Mouse (Mus musculus) midbrain, embryonic 14.5 days (tissue): ENCODE measurements around the gene Gm49354. TPM values are rescaled to one million over a fixed set of nuclear protein-coding genes. Genes with fewer than 3 reads are reported as not detected.
"Not testable (repeated sequence)": the region's sequence is repeated elsewhere in the genome, so short reads cannot be mapped to it uniquely, and the experiment has no call there.

Experiments used
- ATAC-seq: fragments of 200-750 bp; cut with Nextera tagmentation; 2 replicates; pipeline ENCODE4 v1.8.0; 2017; ENCODE audit warnings: moderate number of reproducible peaks, moderate library complexity; ENCODE audit not compliant: low FRiP score, low TSS enrichment
- DNase-seq: peaks from one replicate; pipeline ENCODE4 v3.0.0-alpha.2; 2015
- H3K27ac ChIP-seq: fragments of 300-500 bp; sonication (generic); replicated peaks from 2 replicates; pipeline ENCODE4 v1.5.1; 2014; ENCODE audit warnings: mild to moderate bottlenecking, low read depth, low read length, moderate library complexity
- H3K27me3 ChIP-seq: fragments of 300-500 bp; sonication (generic); 2 replicates; pipeline ENCODE4 v1.6.1; 2014; ENCODE audit warnings: low read length, control low read depth, mixed read lengths; ENCODE audit not compliant: control insufficient read depth, insufficient read depth
- H3K36me3 ChIP-seq: fragments of 300-500 bp; sonication (generic); 2 replicates; pipeline ENCODE4 v1.6.1; 2014; ENCODE audit warnings: low read length, control low read depth; ENCODE audit not compliant: control insufficient read depth, insufficient read depth
- H3K4me1 ChIP-seq: fragments of 300-500 bp; sonication (generic); 2 replicates; pipeline ENCODE4 v1.6.1; 2014; ENCODE audit warnings: mild to moderate bottlenecking, antibody characterized with exemption, low read length, control low read depth; ENCODE audit not compliant: control insufficient read depth, insufficient read depth
- H3K4me2 ChIP-seq: fragments of 300-500 bp; sonication (generic); 2 replicates; pipeline ENCODE4 v1.6.1; 2014; ENCODE audit warnings: mild to moderate bottlenecking, low read length, moderate library complexity
- H3K4me3 ChIP-seq: fragments of 300-500 bp; sonication (generic); replicated peaks from 2 replicates; pipeline ENCODE4 v1.5.1; 2014; ENCODE audit warnings: low read depth, low read length
- H3K9ac ChIP-seq: fragments of 300-500 bp; sonication (generic); replicated peaks from 2 replicates; pipeline ENCODE4 v1.6.1; 2014; ENCODE audit warnings: mild to moderate bottlenecking, low read length, moderate library complexity
- H3K9me3 ChIP-seq: fragments of 300-500 bp; sonication (generic); 2 replicates; pipeline ENCODE4 v1.6.1; 2016; ENCODE audit warnings: low read length, control low read depth, mixed read lengths; ENCODE audit not compliant: control insufficient read depth
- WGBS: fragments of 180-500 bp; shearing (Covaris S2); extraction: QIAGEN DNeasy Blood & Tissue Kit; methylation state at CpG from one replicate; pipeline ENCODE4 v1.1.7; 2014; 5-methylcytosine and 5-hydroxymethylcytosine counted together
- polyA plus RNA-seq: library from polyadenylated mRNA; unstranded; fragments of >200 nt; fragmentation: Nextera tagmentation; extraction: Ambion mirVana; gene quantifications from 2 replicates; pipeline ENCODE4 v1.2.1, GENCODE M21; 2014

Gm49354 gene
- polyA plus RNA-seq, 1 experiment from 2014 or later, result not detected

- DNase-seq (no peak), ATAC-seq (no peak)
- Histone ChIP-seq H3K9ac (no peak overlapping the region), H3K9me3 (no peaks in the 10 kb centered on the region), H3K4me1 (no peaks in the 10 kb centered on the region), H3K4me3 (no peak overlapping the region), H3K36me3 (peaks cover 100% of the 10 kb centered on the region), H3K27ac (no peak overlapping the region), H3K27me3 (no peaks in the 10 kb centered on the region), H3K4me2 (no peak overlapping the region)
- WGBS, result 85% methylated on average over 6 of the region's 6 CpGs
Measured at GRCm38 (mm10) chr13:59801000-59801399, 19.0 kb upstream of the Gm49354 start.

GRCm38 (mm10) chr13:59800077-59800476 is 18.0 kb upstream of the Gm49354 start:
- H3K9me3 ChIP-seq, result no peaks in the 10 kb centered on the region
- WGBS, result 97% methylated on average over 2 of the region's 2 CpGs
- no peak for ATAC-seq
- no peak overlapping the region for H3K4me2 ChIP-seq
- no peak overlapping the region for H3K9ac ChIP-seq
- no peaks in the 10 kb centered on the region for H3K27me3 ChIP-seq
- peaks cover 100% of the 10 kb centered on the region for H3K36me3 ChIP-seq
- H3K27ac ChIP-seq, result no peak overlapping the region
- no peak for DNase-seq
- no peak overlapping the region for H3K4me3 ChIP-seq
- no peaks in the 10 kb centered on the region for H3K4me1 ChIP-seq

- 95% methylated on average over 1 of the region's 1 CpGs for WGBS
- DNase-seq (no peak), ATAC-seq (no peak)
- Histone ChIP-seq H3K4me1 (no peaks in the 10 kb centered on the region), H3K9ac (no peak overlapping the region), H3K4me2 (no peak overlapping the region), H3K4me3 (no peak overlapping the region), H3K27me3 (no peaks in the 10 kb centered on the region), H3K36me3 (peaks cover 100% of the 10 kb centered on the region), H3K9me3 (no peaks in the 10 kb centered on the region), H3K27ac (no peak overlapping the region)
Measured at GRCm38 (mm10) chr13:59798306-59798705, 16.3 kb upstream of the Gm49354 start.

GRCm38 (mm10) chr13:59796466-59796848 is 14.4 kb upstream of the Gm49354 start:
- H3K4me1 ChIP-seq, result no peaks in the 10 kb centered on the region
- H3K27me3 ChIP-seq, result no peaks in the 10 kb centered on the region
- no peak overlapping the region for H3K4me3 ChIP-seq
- ATAC-seq, result no peak
- 98% methylated on average over 9 of the region's 9 CpGs for WGBS
- no peak overlapping the region for H3K27ac ChIP-seq
- no peak overlapping the region for H3K4me2 ChIP-seq
- H3K9ac ChIP-seq, result no peak overlapping the region
- DNase-seq, result no peak
- H3K9me3 ChIP-seq, result no peaks in the 10 kb centered on the region
- H3K36me3 ChIP-seq, result peaks cover 97% of the 10 kb centered on the region

GRCm38 (mm10) chr13:59795807-59796465 is 13.9 kb upstream of the Gm49354 start:
- H3K27ac ChIP-seq, result no peak overlapping the region
- no peak overlapping the region for H3K4me3 ChIP-seq
- H3K9ac ChIP-seq, result no peak overlapping the region
- no peak overlapping the region for H3K4me2 ChIP-seq
- no peaks in the 10 kb centered on the region for H3K9me3 ChIP-seq
- H3K27me3 ChIP-seq, result no peaks in the 10 kb centered on the region
- 95% methylated on average over 6 of the region's 6 CpGs for WGBS
- DNase-seq (no peak), ATAC-seq (no peak)
- peaks cover 97% of the 10 kb centered on the region for H3K36me3 ChIP-seq
- H3K4me1 ChIP-seq, result no peaks in the 10 kb centered on the region

GRCm38 (mm10) chr13:59794786-59795185 is 12.7 kb upstream of the Gm49354 start:
- ATAC-seq, result no peak
- Histone ChIP-seq H3K4me1 (no peaks in the 10 kb centered on the region), H3K36me3 (peaks cover 97% of the 10 kb centered on the region), H3K9me3 (no peaks in the 10 kb centered on the region), H3K4me3 (no peak overlapping the region), H3K27me3 (no peaks in the 10 kb centered on the region), H3K27ac (no peak overlapping the region), H3K4me2 (no peak overlapping the region), H3K9ac (no peak overlapping the region)
- DNase-seq, result no peak
- 97% methylated on average over 1 of the region's 1 CpGs for WGBS

GRCm38 (mm10) chr13:59779744-59780264 is 2.2 kb downstream of the Gm49354 start:
- not testable (repeated sequence) for ATAC-seq, H3K9ac ChIP-seq, H3K27me3 ChIP-seq, H3K4me1 ChIP-seq, DNase-seq, H3K9me3 ChIP-seq, H3K27ac ChIP-seq, H3K4me3 ChIP-seq, H3K4me2 ChIP-seq
- H3K36me3 ChIP-seq, result peaks cover 95% of the 10 kb centered on the region
- 100% methylated on average over 1 of the region's 1 CpGs for WGBS

GRCm38 (mm10) chr13:59779213-59779612 is 2.8 kb downstream of the Gm49354 start:
- no peak overlapping the region for H3K9ac ChIP-seq
- ATAC-seq, result no peak
- H3K9me3 ChIP-seq, result no peaks in the 10 kb centered on the region
- DNase-seq, result no peak
- 89% methylated on average over 4 of the region's 4 CpGs for WGBS
- no peaks in the 10 kb centered on the region for H3K4me1 ChIP-seq
- no peak overlapping the region for H3K4me2 ChIP-seq
- H3K27ac ChIP-seq, result no peak overlapping the region
- no peaks in the 10 kb centered on the region for H3K27me3 ChIP-seq
- peaks cover 91% of the 10 kb centered on the region for H3K36me3 ChIP-seq
- no peak overlapping the region for H3K4me3 ChIP-seq

GRCm38 (mm10) chr13:59775168-59775567 is 6.9 kb downstream of the Gm49354 start:
- WGBS, result 94% methylated on average over 3 of the region's 3 CpGs
- Histone ChIP-seq H3K4me2 (no peak overlapping the region), H3K9me3 (no peaks in the 10 kb centered on the region), H3K27me3 (no peaks in the 10 kb centered on the region), H3K36me3 (peaks cover 74% of the 10 kb centered on the region), H3K4me3 (no peak overlapping the region), H3K4me1 (peaks cover 9% of the 10 kb centered on the region; the same call in 1 of the 2 replicates), H3K9ac (no peak overlapping the region), H3K27ac (no peak overlapping the region)
- DNase-seq (no peak), ATAC-seq (no peak)
